Mouse (Mus musculus) hindbrain, embryonic 16.5 days (tissue): ENCODE results near the gene Tfcp2. TPM values are rescaled to one million over a fixed set of nuclear protein-coding genes. Genes with fewer than 3 reads are reported as not detected.
"Not testable (repeated sequence)": the region's sequence is repeated elsewhere in the genome, so short reads cannot be mapped to it uniquely, and the experiment has no call there.

Experiments
- ATAC-seq: fragments of 200-750 bp; cut with Nextera tagmentation; 2 replicates; pipeline ENCODE4 v1.8.0; 2017; ENCODE audit warnings: moderate TSS enrichment, moderate library complexity
- H3K27ac ChIP-seq: fragments of 300-500 bp; sonication (generic); 2 replicates; pipeline ENCODE4 v1.5.1; 2014; ENCODE audit warnings: low read depth, mild to moderate bottlenecking, control low read depth, low read length, moderate library complexity
- H3K27me3 ChIP-seq: fragments of 300-500 bp; sonication (generic); replicated peaks from 2 replicates; pipeline ENCODE4 v1.6.1; 2014; ENCODE audit warnings: low read length; ENCODE audit not compliant: control insufficient read depth, insufficient read depth
- H3K36me3 ChIP-seq: fragments of 300-500 bp; sonication (generic); 2 replicates; pipeline ENCODE4 v1.6.1; 2014; ENCODE audit warnings: mild to moderate bottlenecking, low read length, moderate library complexity, mixed read lengths; ENCODE audit not compliant: control insufficient read depth, insufficient read depth
- H3K4me1 ChIP-seq: fragments of 300-500 bp; sonication (generic); 2 replicates; pipeline ENCODE4 v1.6.1; 2014; ENCODE audit warnings: low read depth, low read length; ENCODE audit not compliant: control insufficient read depth, insufficient read depth
- H3K4me2 ChIP-seq: fragments of 300-500 bp; sonication (generic); 2 replicates; pipeline ENCODE4 v1.6.1; 2014; ENCODE audit warnings: mild to moderate bottlenecking, low read length, control low read depth, moderate library complexity
- H3K4me3 ChIP-seq: fragments of 300-500 bp; sonication (generic); 2 replicates; pipeline ENCODE4 v1.5.1; 2014; ENCODE audit warnings: mild to moderate bottlenecking, low read length, control low read depth, moderate library complexity
- H3K9ac ChIP-seq: fragments of 300-500 bp; sonication (generic); 2 replicates; pipeline ENCODE4 v1.6.1; 2014; ENCODE audit warnings: low read depth, mild to moderate bottlenecking, control low read depth, low read length, moderate library complexity
- H3K9me3 ChIP-seq: fragments of 300-500 bp; sonication (generic); 2 replicates; pipeline ENCODE4 v1.6.1; 2014; ENCODE audit warnings: mild to moderate bottlenecking, low read length, moderate library complexity; ENCODE audit not compliant: control insufficient read depth
- WGBS: fragments of 180-500 bp; shearing (Covaris S2); extraction: QIAGEN DNeasy Blood & Tissue Kit; methylation state at CpG from one replicate; pipeline ENCODE4 v1.1.7; 2014; 5-methylcytosine and 5-hydroxymethylcytosine counted together
- polyA plus RNA-seq: library from polyadenylated mRNA; unstranded; fragments of >200 nt; fragmentation: Nextera tagmentation; extraction: Ambion mirVana; gene quantifications from 2 replicates; pipeline ENCODE4 v1.2.1, GENCODE M21; 2015

The Tfcp2 gene
- polyA plus RNA-seq, 1 experiment from 2014 or later = 32.4 TPM

DNA sequence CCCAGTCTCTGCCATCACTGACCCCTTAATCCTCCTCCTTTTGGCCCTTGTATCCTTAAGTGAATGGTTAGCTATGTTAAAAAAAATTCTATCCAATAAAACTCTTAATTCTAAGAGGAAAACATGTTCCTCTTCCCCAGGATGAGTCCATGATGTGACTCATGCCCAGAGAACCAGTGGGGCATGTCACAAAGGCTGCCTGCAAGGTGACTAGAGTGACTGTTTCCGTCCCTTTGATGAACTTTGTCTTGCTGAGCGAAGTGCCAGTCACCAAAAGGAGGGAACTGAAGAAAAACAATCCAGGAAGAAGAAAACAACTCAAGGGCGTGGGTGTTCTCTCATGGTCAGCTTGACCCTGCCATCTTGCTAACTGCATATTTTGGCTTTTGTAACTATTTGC, 17.4 kb upstream of the Tfcp2 start:
- Histone ChIP-seq H3K4me3 (no peak overlapping the region), H3K27ac (no peak overlapping the region), H3K9me3 (no peaks in the 10 kb centered on the region), H3K27me3 (no peaks in the 10 kb centered on the region), H3K4me2 (no peak overlapping the region), H3K9ac (no peak overlapping the region), H3K4me1 (peaks cover 4% of the 10 kb centered on the region), H3K36me3 (no peaks in the 10 kb centered on the region)
- WGBS = 71% methylated on average over 3 of the region's 3 CpGs
- no peak for ATAC-seq

GRCm38 (mm10) chr15:100566531-100566930, 14.7 kb upstream of the Tfcp2 start:
- H3K4me1 ChIP-seq = no peaks in the 10 kb centered on the region
- no peak for ATAC-seq
- no peaks in the 10 kb centered on the region for H3K9me3 ChIP-seq
- no peaks in the 10 kb centered on the region for H3K27me3 ChIP-seq
- no peak overlapping the region for H3K9ac ChIP-seq
- H3K36me3 ChIP-seq = no peaks in the 10 kb centered on the region
- no peak overlapping the region for H3K4me3 ChIP-seq
- no peak overlapping the region for H3K4me2 ChIP-seq
- no peak overlapping the region for H3K27ac ChIP-seq
- 66% methylated on average over 2 of the region's 2 CpGs for WGBS

DNA sequence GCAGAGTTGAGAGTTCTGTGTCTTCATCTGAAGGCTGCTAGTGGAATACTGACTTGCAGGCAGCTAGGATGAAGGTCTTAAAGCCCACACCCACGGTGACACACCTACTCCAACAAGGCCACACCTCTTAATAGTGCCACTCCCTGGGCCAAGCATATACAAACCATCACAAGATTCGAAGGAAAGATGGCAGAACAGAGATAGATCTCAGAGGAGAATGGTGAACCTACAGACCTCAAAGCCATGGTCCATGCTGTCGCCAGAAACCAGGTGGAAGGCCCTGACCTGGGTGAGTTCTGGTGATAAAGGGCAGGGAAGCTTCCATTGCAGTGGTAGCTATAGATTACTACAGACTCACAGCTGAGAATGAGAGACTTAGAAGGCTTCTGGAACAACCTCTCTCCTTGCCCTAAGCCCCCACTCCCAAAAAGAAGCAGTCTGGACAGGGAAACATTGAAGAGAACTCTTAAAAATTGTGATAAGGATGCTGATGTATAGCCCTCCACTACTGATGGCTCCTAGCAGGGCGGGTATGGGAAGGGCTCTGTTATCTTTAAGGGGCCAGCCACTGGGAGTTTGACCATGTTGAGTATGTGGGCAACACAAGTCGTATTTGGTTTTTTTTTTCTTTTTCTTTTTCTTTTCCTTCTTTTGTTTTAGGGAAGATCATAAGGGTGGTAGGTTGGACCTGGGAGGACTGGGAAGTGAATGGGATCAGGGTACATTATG, 6.1 kb upstream of the Tfcp2 start:
- Histone ChIP-seq H3K4me1 (no peaks in the 10 kb centered on the region), H3K36me3 (no peaks in the 10 kb centered on the region), H3K27ac (no peak overlapping the region), H3K27me3 (no peaks in the 10 kb centered on the region), H3K9ac (no peak overlapping the region), H3K4me2 (no peak overlapping the region), H3K4me3 (no peak overlapping the region), H3K9me3 (no peaks in the 10 kb centered on the region)
- ATAC-seq = no peak
- WGBS = 80% methylated on average over 5 of the region's 5 CpGs

- no peak overlapping the region for H3K4me2 ChIP-seq
- no peaks in the 10 kb centered on the region for H3K36me3 ChIP-seq
- ATAC-seq = no peak
- H3K9ac ChIP-seq = no peak overlapping the region
- no peak overlapping the region for H3K27ac ChIP-seq
- no peaks in the 10 kb centered on the region for H3K27me3 ChIP-seq
- 89% methylated on average over 9 of the region's 9 CpGs for WGBS
- peaks cover 5% of the 10 kb centered on the region; the same call in 1 of the 2 replicates for H3K4me1 ChIP-seq
- no peaks in the 10 kb centered on the region for H3K9me3 ChIP-seq
- no peak overlapping the region for H3K4me3 ChIP-seq
These were observed 4.6 kb upstream of the Tfcp2 start for GRCm38 (mm10) chr15:100556378-100556777.

DNA sequence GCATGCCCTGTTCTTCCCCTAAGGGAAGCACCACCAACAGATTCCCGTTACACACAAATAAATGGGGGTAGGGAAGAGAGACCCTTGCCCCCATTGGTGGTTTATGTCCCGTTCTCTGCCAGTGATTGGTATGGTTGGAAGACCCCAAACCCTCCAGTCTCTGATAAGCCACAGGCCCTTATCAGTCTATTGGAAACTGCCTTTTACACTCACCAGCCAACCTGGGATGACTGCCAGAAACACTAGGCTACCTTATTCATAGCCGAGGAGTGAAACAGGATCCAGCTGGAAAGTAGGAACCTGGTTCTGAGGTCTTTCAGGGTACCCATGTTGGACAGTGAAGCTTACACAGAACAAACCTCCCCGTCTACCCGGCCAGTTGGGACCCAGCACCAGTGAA, 4.2 kb upstream of the Tfcp2 start:
- no peaks in the 10 kb centered on the region for H3K27me3 ChIP-seq
- H3K4me2 ChIP-seq = no peak overlapping the region
- H3K9ac ChIP-seq = no peak overlapping the region
- WGBS = 87% methylated on average over 5 of the region's 5 CpGs
- peaks cover 5% of the 10 kb centered on the region for H3K4me1 ChIP-seq
- H3K9me3 ChIP-seq = no peaks in the 10 kb centered on the region
- H3K27ac ChIP-seq = no peak overlapping the region
- H3K4me3 ChIP-seq = no peak overlapping the region
- no peak for ATAC-seq
- H3K36me3 ChIP-seq = no peaks in the 10 kb centered on the region

- Histone ChIP-seq H3K9me3 (0 out of 2 replicates have a peak, but pooled peaks cover 2% of the 10 kb centered on the region), H3K4me2 (peak overlapping the region; percentile 95), H3K27me3 (no peaks in the 10 kb centered on the region), H3K27ac (no peak overlapping the region), H3K4me1 (peaks cover 15% of the 10 kb centered on the region), H3K4me3 (no peak overlapping the region; the same call in 1 of the 2 replicates), H3K9ac (no peak overlapping the region), H3K36me3 (peaks cover 2% of the 10 kb centered on the region; the same call in 1 of the 2 replicates)
- ATAC-seq = no peak
- WGBS = 92% methylated on average over 4 of the region's 4 CpGs
These were observed 1.5 kb downstream of the Tfcp2 start for GRCm38 (mm10) chr15:100550280-100550679.

GRCm38 (mm10) chr15:100543651-100544030, 8.2 kb downstream of the Tfcp2 start:
- not testable (repeated sequence) for H3K27me3 ChIP-seq, ATAC-seq, H3K27ac ChIP-seq, H3K9me3 ChIP-seq, H3K4me3 ChIP-seq, H3K4me1 ChIP-seq, H3K4me2 ChIP-seq, H3K9ac ChIP-seq, H3K36me3 ChIP-seq
- 99% methylated on average over 14 of the region's 14 CpGs for WGBS

DNA sequence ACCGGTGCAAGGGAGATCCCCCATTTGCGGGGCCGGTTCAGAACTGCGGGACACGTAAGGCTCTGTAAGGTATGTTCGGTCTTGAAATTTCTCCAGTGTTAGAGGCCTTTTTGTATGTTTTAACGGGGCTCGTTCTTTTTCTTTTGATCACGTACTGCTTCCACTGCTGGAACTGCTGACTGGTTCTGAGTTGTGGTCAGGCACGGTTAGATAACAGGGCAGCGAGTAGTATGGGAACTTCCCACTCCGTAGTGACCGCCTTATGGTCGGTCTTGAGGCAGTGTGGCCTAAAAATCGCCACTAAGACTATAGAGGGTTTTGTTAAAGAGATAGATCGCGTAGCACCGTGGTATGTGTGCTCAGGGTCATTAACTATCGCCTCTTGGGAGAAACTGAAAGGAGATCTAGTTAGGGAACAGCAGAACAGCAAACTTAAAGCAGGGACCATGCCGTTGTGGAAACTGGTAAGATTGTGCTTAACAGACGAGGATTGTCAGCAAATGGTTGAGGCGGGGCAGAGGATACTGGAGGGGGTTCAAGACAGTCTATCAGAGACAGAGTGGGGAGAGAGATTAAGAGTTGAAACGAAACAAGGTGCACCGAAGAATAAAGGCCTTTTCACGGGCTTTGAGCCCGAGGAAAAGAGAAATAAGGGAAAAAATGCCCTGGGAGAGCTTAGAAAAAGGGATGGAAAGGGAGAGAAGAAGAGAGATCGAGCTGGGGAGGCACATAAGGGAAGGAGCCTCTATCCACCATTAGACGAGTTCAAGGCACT, 8.7 kb downstream of the Tfcp2 start:
- not testable (repeated sequence) for H3K4me3 ChIP-seq, H3K4me1 ChIP-seq, H3K9me3 ChIP-seq, H3K27ac ChIP-seq, H3K9ac ChIP-seq, H3K27me3 ChIP-seq, ATAC-seq, H3K4me2 ChIP-seq, H3K36me3 ChIP-seq
- WGBS = 98% methylated on average over 26 of the region's 28 CpGs

- 96% methylated on average over 4 of the region's 4 CpGs for WGBS
These were observed 10.4 kb downstream of the Tfcp2 start for GRCm38 (mm10) chr15:100541426-100541825.

More at GRCm38 (mm10) chr15:100541426-100541825, 10.4 kb downstream of the Tfcp2 start:
- Histone ChIP-seq H3K4me2 (no peak overlapping the region), H3K4me1 (no peaks in the 10 kb centered on the region), H3K27me3 (no peaks in the 10 kb centered on the region), H3K27ac (no peak overlapping the region), H3K4me3 (no peak overlapping the region), H3K9ac (no peak overlapping the region), H3K9me3 (0 out of 2 replicates have a peak, but pooled peaks cover 2% of the 10 kb centered on the region), H3K36me3 (peaks cover 2% of the 10 kb centered on the region; the same call in 1 of the 2 replicates)
- ATAC-seq = no peak
